Mouse (Mus musculus) embryonic facial prominence, embryonic 14.5 days (tissue): ENCODE results near the gene Gng7. TPM values are rescaled to one million over a fixed set of nuclear protein-coding genes. Genes with fewer than 3 reads are reported as not detected.

Source experiments
- ATAC-seq: fragments of 200-750 bp; cut with Nextera tagmentation; 2 replicates; pipeline ENCODE4 v1.8.0; 2017; ENCODE audit warnings: low read depth, moderate number of reproducible peaks, moderate TSS enrichment
- DNase-seq: peaks from one replicate; pipeline ENCODE4 v3.0.0-alpha.2; 2015; ENCODE audit warnings: low spot score
- H3K27ac ChIP-seq: fragments of 300-500 bp; sonication (generic); replicated peaks from 2 replicates; pipeline ENCODE4 v1.5.1; 2014; ENCODE audit warnings: low read depth, mild to moderate bottlenecking, low read length, moderate library complexity
- H3K27me3 ChIP-seq: fragments of 300-500 bp; sonication (generic); replicated peaks from 2 replicates; pipeline ENCODE4 v1.6.1; 2014; ENCODE audit warnings: low read length; ENCODE audit not compliant: control insufficient read depth, insufficient read depth
- H3K36me3 ChIP-seq: fragments of 300-500 bp; sonication (generic); 2 replicates; pipeline ENCODE4 v1.6.1; 2014; ENCODE audit warnings: low read length, mixed read lengths; ENCODE audit not compliant: control insufficient read depth, insufficient read depth
- H3K4me1 ChIP-seq: fragments of 300-500 bp; sonication (generic); 2 replicates; pipeline ENCODE4 v1.6.1; 2014; ENCODE audit warnings: antibody characterized with exemption, low read length; ENCODE audit not compliant: control insufficient read depth, insufficient read depth
- H3K4me2 ChIP-seq: fragments of 300-500 bp; sonication (generic); 2 replicates; pipeline ENCODE4 v1.6.1; 2014; ENCODE audit warnings: low read depth, mild to moderate bottlenecking, low read length, moderate library complexity, mixed read lengths
- H3K4me3 ChIP-seq: fragments of 300-500 bp; sonication (generic); 2 replicates; pipeline ENCODE4 v1.5.1; 2014; ENCODE audit warnings: low read depth, mild to moderate bottlenecking, low read length
- H3K9ac ChIP-seq: fragments of 300-500 bp; sonication (generic); 2 replicates; pipeline ENCODE4 v1.6.1; 2014; ENCODE audit warnings: low read depth, mild to moderate bottlenecking, low read length, moderate library complexity, mixed read lengths
- H3K9me3 ChIP-seq: fragments of 300-500 bp; sonication (generic); 2 replicates; pipeline ENCODE4 v1.6.1; 2016; ENCODE audit warnings: low read length; ENCODE audit not compliant: control insufficient read depth
- WGBS: fragments of 180-500 bp; shearing (Covaris S2); extraction: QIAGEN DNeasy Blood & Tissue Kit; methylation state at CpG from one replicate; pipeline ENCODE4 v1.1.7; 2014; 5-methylcytosine and 5-hydroxymethylcytosine counted together
- polyA plus RNA-seq: library from polyadenylated mRNA; unstranded; fragments of >200 nt; fragmentation: Nextera tagmentation; extraction: Ambion mirVana; gene quantifications from 2 replicates; pipeline ENCODE4 v1.2.1, GENCODE M21; 2014

The Gng7 gene
- polyA plus RNA-seq, 1 experiment from 2014 or later, result 5.9 TPM

DNA sequence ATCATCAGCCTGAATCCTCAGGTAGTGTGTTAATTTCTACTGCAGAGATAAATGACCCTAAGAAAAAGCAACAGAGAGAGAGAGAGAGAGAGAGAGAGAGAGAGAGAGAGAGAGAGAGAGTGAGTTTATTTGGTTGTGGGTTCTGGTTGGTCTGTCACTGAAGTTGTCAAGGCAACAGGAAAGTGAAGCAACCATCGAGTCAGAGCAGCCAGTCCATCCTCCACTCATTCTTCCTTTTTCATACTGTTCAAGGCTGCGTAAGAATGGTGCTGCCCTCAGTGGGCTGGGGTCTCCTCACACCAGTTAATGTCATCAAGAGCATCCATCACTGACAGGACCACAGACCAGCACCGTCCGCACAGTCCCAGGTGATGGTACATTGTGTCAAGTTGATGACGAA lies 70.5 kb downstream of the Gng7 start:
- no peak overlapping the region for H3K4me3 ChIP-seq
- H3K27ac ChIP-seq, result no peak overlapping the region
- H3K9ac ChIP-seq, result no peak overlapping the region
- H3K27me3 ChIP-seq, result no peaks in the 10 kb centered on the region
- ATAC-seq, result no peak
- peaks cover 23% of the 10 kb centered on the region for H3K4me1 ChIP-seq
- H3K9me3 ChIP-seq, result no peaks in the 10 kb centered on the region
- no peak overlapping the region for H3K4me2 ChIP-seq
- no peak for DNase-seq
- 86% methylated on average over 5 of the region's 5 CpGs for WGBS
- H3K36me3 ChIP-seq, result no peaks in the 10 kb centered on the region

- H3K4me3 ChIP-seq, result no peak overlapping the region
- H3K4me1 ChIP-seq, result peaks cover 28% of the 10 kb centered on the region
- no peaks in the 10 kb centered on the region for H3K27me3 ChIP-seq
- H3K27ac ChIP-seq, result no peak overlapping the region
- DNase-seq (no peak), ATAC-seq (no peak)
- H3K4me2 ChIP-seq, result no peak overlapping the region
- WGBS, result 71% methylated on average over 9 of the region's 9 CpGs
- no peak overlapping the region for H3K9ac ChIP-seq
- no peaks in the 10 kb centered on the region for H3K9me3 ChIP-seq
- H3K36me3 ChIP-seq, result no peaks in the 10 kb centered on the region
These were observed 71.0 kb downstream of the Gng7 start for GRCm38 (mm10) chr10:80943701-80944100.

- Histone ChIP-seq H3K4me1 (peaks cover 35% of the 10 kb centered on the region), H3K9ac (no peak overlapping the region), H3K4me3 (no peak overlapping the region), H3K9me3 (no peaks in the 10 kb centered on the region), H3K36me3 (no peaks in the 10 kb centered on the region), H3K27ac (no peak overlapping the region), H3K4me2 (no peak overlapping the region), H3K27me3 (no peaks in the 10 kb centered on the region)
- WGBS, result 44% methylated on average over 8 of the region's 8 CpGs
- no peak for ATAC-seq
- no peak for DNase-seq
These were observed 71.8 kb downstream of the Gng7 start for GRCm38 (mm10) chr10:80942919-80943318.

GRCm38 (mm10) chr10:80940988-80941347 lies 73.8 kb downstream of the Gng7 start:
- Histone ChIP-seq H3K9ac (peak overlapping the region; percentile 57), H3K4me1 (peaks cover 48% of the 10 kb centered on the region), H3K36me3 (no peaks in the 10 kb centered on the region), H3K27ac (peak overlapping the region; percentile 83), H3K9me3 (no peaks in the 10 kb centered on the region), H3K4me3 (no peak overlapping the region), H3K4me2 (peak overlapping the region; percentile 79; the same call in 1 of the 2 replicates), H3K27me3 (no peaks in the 10 kb centered on the region)
- ATAC-seq (no peak), DNase-seq (no peak)
- 29% methylated on average over 2 of the region's 2 CpGs for WGBS

GRCm38 (mm10) chr10:80940320-80940987 lies 74.3 kb downstream of the Gng7 start:
- Histone ChIP-seq H3K9ac (peak overlapping the region; percentile 57), H3K36me3 (no peaks in the 10 kb centered on the region), H3K27me3 (no peaks in the 10 kb centered on the region), H3K4me2 (peak overlapping the region; percentile 79), H3K4me3 (no peak overlapping the region), H3K9me3 (no peaks in the 10 kb centered on the region), H3K27ac (peak overlapping the region; percentile 83), H3K4me1 (peaks cover 54% of the 10 kb centered on the region)
- ATAC-seq (0 out of 2 replicates have a peak, but pooled peaks have one; percentile 3), DNase-seq (peak; percentile 82)
- 32% methylated on average over 8 of the region's 8 CpGs for WGBS

GRCm38 (mm10) chr10:80939671-80940070 lies 75.1 kb downstream of the Gng7 start:
- H3K4me1 ChIP-seq, result peaks cover 60% of the 10 kb centered on the region

GRCm38 (mm10) chr10:80938831-80939550 lies 75.8 kb downstream of the Gng7 start:
- Histone ChIP-seq H3K27ac (peak overlapping the region; percentile 83), H3K9ac (peak overlapping the region; percentile 37; the same call in 1 of the 2 replicates), H3K4me3 (peak overlapping the region; percentile 37), H3K9me3 (no peaks in the 10 kb centered on the region), H3K36me3 (no peaks in the 10 kb centered on the region), H3K4me2 (peak overlapping the region; percentile 79), H3K4me1 (peaks cover 65% of the 10 kb centered on the region), H3K27me3 (no peaks in the 10 kb centered on the region; the same call in 1 of the 2 replicates)
- ATAC-seq (peak; percentile 64), DNase-seq (peak; percentile 83)
- 15% methylated on average over 8 of the region's 15 CpGs for WGBS

More at GRCm38 (mm10) chr10:80939671-80940070, 75.1 kb downstream of the Gng7 start:
- peak overlapping the region; percentile 57 for H3K9ac ChIP-seq
- H3K9me3 ChIP-seq, result no peaks in the 10 kb centered on the region
- peak overlapping the region; percentile 37 for H3K4me3 ChIP-seq
- H3K4me2 ChIP-seq, result peak overlapping the region; percentile 79
- peak; percentile 93 for DNase-seq
- no peaks in the 10 kb centered on the region for H3K36me3 ChIP-seq
- no peaks in the 10 kb centered on the region for H3K27me3 ChIP-seq
- WGBS, result 3% methylated on average over 28 of the region's 28 CpGs
- peak; percentile 27 for ATAC-seq
- peak overlapping the region; percentile 83 for H3K27ac ChIP-seq

GRCm38 (mm10) chr10:80937646-80938045 lies 77.1 kb downstream of the Gng7 start:
- 14% methylated on average over 6 of the region's 8 CpGs for WGBS
- H3K9ac ChIP-seq, result 0 out of 2 replicates have a peak overlapping the region, but pooled peaks have one; percentile 0
- ATAC-seq (peak; percentile 31; the same call in 1 of the 2 replicates), DNase-seq (peak; percentile 87)
- no peak overlapping the region for H3K4me3 ChIP-seq
- H3K4me1 ChIP-seq, result peaks cover 79% of the 10 kb centered on the region
- peak overlapping the region; percentile 31 for H3K4me2 ChIP-seq
- H3K27ac ChIP-seq, result peak overlapping the region; percentile 83
- peaks cover 4% of the 10 kb centered on the region; the same call in 1 of the 2 replicates for H3K27me3 ChIP-seq
- H3K9me3 ChIP-seq, result no peaks in the 10 kb centered on the region
- H3K36me3 ChIP-seq, result no peaks in the 10 kb centered on the region
